9 mouse cellular contexts compared by ENCODE assay signal in the genomic region with DNA sequence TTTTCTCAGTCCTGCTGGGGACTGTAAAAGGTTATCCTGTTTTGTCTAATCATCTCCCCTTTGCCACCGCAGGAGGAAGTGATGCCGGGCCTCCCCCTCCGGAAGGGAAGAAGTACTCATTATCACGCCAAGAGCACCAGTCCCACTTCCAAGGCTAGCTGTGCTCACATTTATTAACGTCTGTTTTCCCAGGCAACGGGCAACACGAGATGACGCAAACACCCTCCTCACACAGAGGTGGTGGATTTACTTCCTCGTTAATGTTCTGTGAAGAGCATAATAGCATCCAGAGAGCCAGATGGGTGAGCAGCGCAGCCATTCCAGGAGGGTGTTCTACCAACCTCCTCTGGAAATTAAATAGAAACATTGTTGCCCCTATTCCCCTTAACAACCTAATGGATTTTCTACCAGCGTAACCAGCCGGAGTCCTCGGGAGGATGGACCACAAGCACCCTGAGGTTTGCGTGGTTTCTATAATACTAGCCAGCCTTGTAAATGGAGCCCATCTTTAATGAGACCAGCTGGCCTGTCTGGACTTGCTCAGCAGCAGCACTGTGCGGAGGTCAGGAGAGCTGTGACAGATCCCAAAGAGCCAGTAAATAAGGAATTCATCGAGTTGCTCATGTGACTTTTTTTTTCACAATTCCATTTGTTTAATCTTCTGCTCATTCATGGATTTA. TPM values are rescaled to one million over a fixed set of nuclear protein-coding genes. Genes with fewer than 3 reads are reported as not detected.
A peak's percentile ranks its signal among the peaks of the same experiment; 100 is the strongest.
DNase-seq lines count a peak whose midpoint lies in the region; ATAC-seq lines count a peak whose summit lies in the region.
"Had no signal": no experiment of that assay in that cellular context is flagged by ENCODE, and none has a peak within 500 bp of the region (broad histone marks: within the 10 kb centered on the region; RNA-seq: fewer than 3 reads in every experiment).

No protein-coding gene starts in this region.

- peak overlapping the region; percentile 69 for H3K27ac ChIP-seq in hindbrain, embryonic 13.5 days

- H3K4me1 ChIP-seq in hindbrain, embryonic 13.5 days (replicated peaks) = peaks cover 20% of the 10 kb centered on the region

- H3K9ac ChIP-seq in hindbrain, embryonic 13.5 days = no peak overlapping the region

- no peak overlapping the region for H3K4me2 ChIP-seq in hindbrain, embryonic 13.5 days

- WGBS in hindbrain, embryonic 13.5 days = 55% methylated on average over 16 of the region's 16 CpGs

- no peaks in the 10 kb centered on the region for H3K27me3 ChIP-seq in hindbrain, embryonic 13.5 days

- H3K9me3 ChIP-seq in hindbrain, embryonic 13.5 days = no peaks in the 10 kb centered on the region

- no peak overlapping the region for H3K4me3 ChIP-seq in hindbrain, embryonic 13.5 days
- H3K4me3 ChIP-seq: myocyte had no signal

- peaks cover 3% of the 10 kb centered on the region for H3K36me3 ChIP-seq in hindbrain, embryonic 13.5 days

- peak; percentile 34 to 45 for DNase-seq in cerebellum, postnatal 14 days
- DNase-seq in lung, postnatal 36 days = peak; percentile 20
- no peak for DNase-seq in thymus, postnatal 25 days
- DNase-seq in left cerebral cortex, adult 9 months (ENCODE audit: low spot score in 2 of 2) = no peak
- no peak for DNase-seq in natural killer cell, adult 2 months (ENCODE audit: low spot score in 2 of 2)

- ATAC-seq in cerebellum, adult (ENCODE audit: insufficient number of reproducible peaks, low FRiP score, low TSS enrichment) = no peak
- ATAC-seq in CD4-positive, CD25-positive, alpha-beta regulatory T cell, adult 4 months = peak; percentile 83
- peak; percentile 39; the same call in 1 of the 2 replicates for ATAC-seq in hindbrain, embryonic 13.5 days (ENCODE audit: low FRiP score)

RNA-seq across cellular contexts. Expression of a gene that starts 28.1 kb away (rescaled TPM):
- polyA plus RNA-seq in CD4-positive, CD25-positive, alpha-beta regulatory T cell, adult 4 months (2017; shearing (Covaris generic)) = 1 to 10 TPM; 4.2 to 6.9 TPM
- 6.2 and 7.6 TPM in 2 replicates for polyA plus RNA-seq in hindbrain, embryonic 13.5 days (2015; fragmentation: Nextera tagmentation; extraction: Ambion mirVana)
- polyA plus RNA-seq: myocyte had no signal

Comparison
In these comparisons a context has a peak if more than half of its experiments do, and no peak if none do; other contexts are left out.
1. DNase-seq: peak in cerebellum, postnatal 14 days (2 of 2) and lung, postnatal 36 days (single experiment); none in thymus, postnatal 25 days (single experiment), left cerebral cortex, adult 9 months (0 of 2) and natural killer cell, adult 2 months (0 of 2).